Mouse (Mus musculus) layer of hippocampus, adult 18-20 months (tissue): ENCODE measurements around the gene 2200002J24Rik. TPM values are rescaled to one million over a fixed set of nuclear protein-coding genes. Genes with fewer than 3 reads are reported as not detected.

Source experiments
- DNase-seq, 2 experiments: peaks; one replicate each; pipeline ENCODE4 v3.0.0; 2022; ENCODE audit warnings: low spot score in 2 of 2
- long read RNA-seq: library from polyadenylated mRNA; stranded (forward); transcript quantifications from one replicate; pipeline ENCODE4 v2.0.0, GENCODE M21; 2021
- total RNA-seq, 2 experiments: library from RNA; stranded (reverse); gene quantifications; 2 replicates each; pipeline ENCODE4 v1.2.3; 2021

Gene 2200002J24Rik
- not detected for total RNA-seq
- long read RNA-seq: 0 reads

DNA sequence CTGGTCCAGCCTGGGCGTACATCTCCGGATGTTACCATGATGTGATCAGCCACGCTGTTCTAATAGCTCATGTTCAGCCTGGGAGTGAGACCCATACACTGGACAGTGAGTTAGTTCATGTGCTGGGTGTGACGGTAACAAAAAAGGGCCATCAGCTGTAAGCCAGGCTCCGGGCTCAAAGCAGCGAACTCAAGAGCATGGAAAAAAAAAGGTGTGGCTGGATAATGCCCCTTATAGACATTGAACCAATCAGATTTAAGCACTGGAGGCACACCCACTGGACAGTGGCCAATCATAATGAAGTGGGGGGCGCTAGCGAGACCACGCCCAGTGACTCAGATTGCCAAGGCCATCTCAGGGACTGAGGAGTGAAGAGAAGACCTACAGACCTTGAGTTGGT lies at the start of gene 2200002J24Rik:
2200002J24Rik (plus strand) TSS at position 338 of the 400 bp plus-strand sequence.
- no peak for DNase-seq

DNA sequence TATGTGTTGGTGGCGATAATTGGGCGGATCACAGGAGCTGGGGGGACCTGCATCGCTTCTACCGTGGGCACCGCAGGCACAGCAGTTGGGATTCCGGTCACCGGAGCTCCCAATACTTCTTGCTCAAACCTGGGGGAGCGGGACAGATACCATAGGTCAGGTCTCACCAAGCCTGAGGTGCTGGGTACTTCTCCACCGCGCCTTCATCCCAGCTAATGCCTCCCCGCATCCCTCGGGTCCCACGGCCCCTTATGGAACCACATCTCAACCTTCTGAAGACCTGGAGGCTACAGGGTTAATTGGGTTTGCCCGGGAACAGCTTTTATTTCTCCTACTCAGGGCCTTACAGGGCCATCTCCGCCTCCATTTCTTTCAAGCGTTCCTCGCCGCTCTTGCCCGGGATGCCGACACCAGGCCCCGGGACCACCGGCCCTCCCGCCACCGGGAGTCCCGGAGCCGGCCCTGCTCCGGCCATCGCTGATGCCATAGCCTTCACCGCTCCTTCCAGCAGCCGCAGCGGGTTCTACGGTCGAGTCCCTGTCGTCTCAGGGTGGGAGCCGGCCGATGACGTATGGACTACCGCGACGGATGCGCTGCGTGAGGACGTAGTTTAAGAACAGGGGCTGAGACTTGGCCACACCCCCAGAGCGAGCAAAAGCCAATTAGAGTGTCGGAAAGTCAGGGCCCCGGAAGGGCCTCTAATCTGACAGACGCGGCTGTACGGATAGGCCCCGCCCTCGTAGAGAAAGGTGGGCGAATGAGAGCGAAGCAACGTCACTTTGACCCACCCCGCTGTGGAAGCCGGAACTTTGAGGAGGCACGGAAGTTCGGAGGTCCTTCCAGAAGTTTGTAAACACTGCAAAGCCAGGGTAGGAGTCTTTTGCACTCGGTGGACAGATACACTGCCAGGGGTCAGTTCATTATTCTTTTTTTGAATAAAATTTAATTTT lies 48.9 kb upstream of the 2200002J24Rik start, which contains the start of gene Rbm42:
Rbm42 (minus strand) TSS at position 727 of the 950 bp plus-strand sequence.
- peak; percentile 99 for DNase-seq

DNA sequence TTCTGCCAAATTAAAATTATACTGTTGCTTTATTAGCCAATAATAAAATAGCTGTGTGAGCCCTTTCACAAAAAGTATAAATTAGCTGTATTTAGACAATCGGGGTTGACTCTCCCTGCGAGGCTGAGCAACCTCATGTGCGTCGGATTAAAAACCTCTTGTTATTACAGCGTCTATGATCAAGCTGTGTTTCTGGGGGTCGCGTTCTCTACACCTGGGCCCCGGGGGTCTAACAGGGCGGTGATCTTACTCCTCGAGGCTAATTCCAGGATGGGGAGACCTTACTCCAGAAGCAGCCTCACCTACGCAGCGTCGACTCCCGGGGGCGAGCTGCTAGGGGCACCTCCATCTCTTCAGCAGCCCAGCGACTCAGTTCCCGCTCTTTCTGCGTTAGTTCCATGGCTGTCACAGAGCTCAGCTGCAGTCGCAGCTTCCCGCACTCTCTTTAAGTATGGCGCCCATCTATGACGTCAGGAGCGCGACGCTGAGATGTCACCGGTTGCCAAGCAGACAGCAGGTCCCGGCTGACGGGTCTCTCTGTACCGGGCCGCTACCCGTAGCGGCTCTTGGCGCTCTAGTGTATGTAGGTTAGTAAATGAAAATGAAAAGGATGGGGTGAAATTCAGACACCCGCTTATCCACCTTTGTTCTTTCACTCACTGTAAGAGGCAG lies 34.1 kb upstream of the 2200002J24Rik start, which contains the start of gene Haus5:
Haus5 (minus strand) TSS at position 466 of the 672 bp plus-strand sequence.
- peak; percentile 84 to 95 for DNase-seq

DNA sequence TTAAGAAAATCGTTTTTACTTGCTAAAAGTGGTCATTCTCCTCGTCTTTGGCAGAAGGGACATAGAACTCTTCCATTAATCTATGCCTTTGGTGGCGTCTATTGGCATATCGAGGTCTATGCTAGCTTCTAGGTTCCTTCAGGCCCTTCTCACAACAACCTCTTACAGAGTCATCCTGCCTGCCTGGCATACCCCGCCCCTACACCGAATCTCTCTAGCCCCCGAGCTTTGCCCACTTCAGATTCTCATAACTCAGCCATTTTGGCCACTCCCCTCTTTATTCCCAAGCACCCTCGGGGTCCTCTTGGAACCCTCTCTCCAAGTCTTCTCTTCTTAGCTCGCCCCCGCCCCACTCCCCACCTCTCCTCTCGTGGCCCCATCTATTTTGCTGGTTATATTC lies 33.4 kb upstream of the 2200002J24Rik start:
- DNase-seq: peak in 1 of 2 experiments; percentile 14

DNA sequence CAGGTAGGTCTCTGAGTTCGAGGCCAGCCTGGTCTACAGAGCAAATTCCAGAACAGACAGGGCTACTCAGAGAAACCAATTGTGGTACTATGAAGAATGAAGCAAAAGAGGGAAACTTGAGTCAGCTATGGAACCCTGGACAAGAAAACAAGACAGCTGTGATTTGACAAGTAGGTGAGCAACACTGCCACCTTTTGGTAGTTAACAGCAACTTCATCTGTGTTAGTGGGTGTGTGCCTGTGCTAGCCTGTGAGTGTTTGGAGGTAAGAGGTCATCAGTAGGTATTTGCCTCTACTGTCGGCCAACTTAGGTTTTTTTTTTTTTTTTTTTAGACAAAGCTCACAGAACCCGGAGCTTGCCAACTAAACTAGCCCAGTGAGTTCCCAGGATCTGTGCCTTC lies 29.5 kb upstream of the 2200002J24Rik start:
- DNase-seq: no peak

DNA sequence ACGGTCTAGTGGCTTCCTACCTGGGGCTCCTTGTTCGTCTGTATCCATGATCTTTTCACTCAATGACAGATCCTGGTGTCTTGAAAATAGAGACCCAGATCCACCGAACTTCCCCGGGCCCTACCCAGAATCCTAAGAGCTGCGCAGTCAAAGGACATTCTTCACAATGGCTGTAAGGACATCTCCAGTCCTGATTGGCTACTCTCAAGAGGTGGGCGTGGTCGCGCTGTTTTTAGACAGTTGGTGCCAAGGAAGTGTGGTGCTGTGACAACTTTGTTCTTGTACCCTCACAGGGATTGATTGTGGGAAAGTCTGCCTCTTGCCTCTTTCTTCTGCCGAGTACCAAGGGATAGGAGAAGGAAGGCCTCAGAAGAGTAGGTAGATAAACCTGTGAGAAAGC lies 27.2 kb upstream of the 2200002J24Rik start, which contains the start of gene Pmis2:
Pmis2 (minus strand) TSS at position 126 of the 400 bp plus-strand sequence.
- DNase-seq: no peak

DNA sequence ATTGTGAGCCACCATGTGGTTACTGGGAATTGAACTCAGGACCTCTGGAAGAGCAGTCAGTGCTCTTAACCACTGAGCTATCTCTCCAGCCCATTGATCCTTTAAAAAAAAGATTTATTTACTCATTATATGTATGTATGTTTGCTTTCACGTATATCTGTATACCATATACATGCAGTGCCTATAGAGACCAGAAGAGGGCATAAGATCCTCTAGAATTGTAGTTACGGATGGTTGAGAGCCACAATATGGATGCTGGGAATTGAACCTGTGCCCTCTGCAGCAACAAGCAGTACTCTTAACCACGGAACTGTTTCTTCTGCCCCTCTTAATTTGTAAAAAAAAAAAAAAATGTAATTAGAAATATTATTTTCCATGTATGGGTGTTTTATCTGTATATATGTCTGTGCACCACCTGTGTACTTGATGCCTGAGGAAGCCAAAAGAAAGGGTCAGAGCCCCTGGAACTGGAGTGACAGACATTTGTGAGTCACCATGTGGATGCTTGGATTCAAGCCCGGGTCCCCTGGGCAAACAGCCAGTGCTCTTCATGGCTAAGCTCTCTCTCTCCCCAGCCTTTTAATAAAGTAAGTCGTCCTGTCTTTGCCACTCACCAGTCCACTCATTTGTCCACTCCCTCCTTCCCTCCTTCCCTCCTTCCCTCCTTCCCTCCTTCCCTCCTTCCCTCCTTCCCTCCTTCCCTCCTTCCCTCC lies 20.3 kb upstream of the 2200002J24Rik start:
- peak in 1 of 2 experiments; percentile 5 for DNase-seq

DNA sequence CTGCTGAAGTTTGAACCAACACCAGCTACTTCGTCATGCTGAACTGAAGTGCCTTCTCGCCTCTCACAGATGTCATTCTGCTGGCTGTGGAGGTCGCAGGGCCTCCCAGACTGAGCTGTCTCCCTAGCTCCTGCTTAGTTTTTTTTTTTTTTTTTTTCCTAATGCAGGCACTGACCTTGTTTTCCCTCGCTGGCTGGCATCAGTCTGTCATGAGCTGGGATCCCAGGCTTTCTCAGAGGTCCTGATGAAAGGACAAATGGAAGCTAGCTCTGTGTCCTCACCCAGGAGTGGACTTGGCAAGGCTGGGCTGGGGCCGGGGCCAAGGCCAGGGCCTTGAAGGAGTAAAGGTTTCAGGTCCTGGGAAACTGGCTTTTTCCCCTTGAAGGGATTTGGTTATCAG lies 16.8 kb upstream of the 2200002J24Rik start:
- DNase-seq: no peak

DNA sequence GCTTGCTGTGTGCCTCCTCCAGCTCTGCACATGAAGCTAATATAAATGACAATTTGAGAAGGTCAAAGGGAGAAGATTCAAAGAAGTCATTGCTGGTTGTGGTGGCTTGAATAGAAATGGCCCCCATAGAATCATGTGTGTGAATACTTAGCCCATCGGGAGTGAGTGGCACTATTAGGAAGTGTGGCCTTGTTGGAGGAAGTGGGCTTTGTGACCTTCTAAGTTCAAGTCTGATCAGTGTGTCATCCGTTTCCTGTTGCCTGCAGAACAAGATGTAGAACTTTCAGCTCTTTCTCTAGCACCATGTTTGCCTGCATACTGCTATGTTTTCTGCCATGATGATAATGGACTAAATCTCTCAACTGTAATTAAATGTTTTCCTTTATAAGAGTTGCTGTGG lies 15.3 kb upstream of the 2200002J24Rik start:
- no peak for DNase-seq

DNA sequence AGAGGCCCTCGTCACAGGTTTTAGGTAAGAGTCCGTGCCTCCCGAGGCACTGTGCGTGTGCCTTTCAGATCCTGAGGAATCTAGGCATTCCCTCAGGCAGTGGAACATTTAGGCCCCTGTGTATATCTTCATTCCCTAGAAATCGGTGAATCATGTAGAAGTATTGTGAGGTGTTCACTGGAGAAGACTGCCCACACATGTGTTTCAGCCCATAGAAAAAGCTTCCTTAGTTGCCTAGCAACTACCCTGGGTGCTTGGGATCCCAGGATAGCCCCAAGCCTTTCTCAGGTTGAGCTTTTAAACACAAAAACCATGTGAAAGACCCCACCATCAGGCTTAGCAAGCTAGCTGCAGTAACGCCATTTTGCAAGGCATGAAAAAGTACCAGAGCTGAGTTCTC lies 10.4 kb upstream of the 2200002J24Rik start:
- no peak for DNase-seq

DNA sequence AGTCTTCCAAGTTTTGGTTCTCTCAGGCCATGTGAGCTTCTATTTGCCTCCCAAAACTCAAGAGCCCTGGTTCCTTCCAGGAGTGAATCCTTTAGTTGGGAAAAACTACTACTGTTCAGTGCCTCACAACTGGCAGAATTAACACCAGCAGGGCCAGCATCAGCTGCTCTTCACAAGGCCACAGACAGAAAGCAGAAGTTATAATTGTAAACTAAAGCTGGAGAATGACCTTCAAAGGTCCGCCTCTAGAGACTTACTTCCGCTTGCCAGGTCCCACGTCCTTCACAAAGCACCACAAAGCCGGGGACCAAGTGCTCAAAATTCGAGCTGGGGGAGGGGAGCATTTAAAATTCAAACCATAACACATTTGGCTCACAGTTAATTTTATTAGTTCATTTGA lies 625 bp upstream of the 2200002J24Rik start:
- no peak for DNase-seq

DNA sequence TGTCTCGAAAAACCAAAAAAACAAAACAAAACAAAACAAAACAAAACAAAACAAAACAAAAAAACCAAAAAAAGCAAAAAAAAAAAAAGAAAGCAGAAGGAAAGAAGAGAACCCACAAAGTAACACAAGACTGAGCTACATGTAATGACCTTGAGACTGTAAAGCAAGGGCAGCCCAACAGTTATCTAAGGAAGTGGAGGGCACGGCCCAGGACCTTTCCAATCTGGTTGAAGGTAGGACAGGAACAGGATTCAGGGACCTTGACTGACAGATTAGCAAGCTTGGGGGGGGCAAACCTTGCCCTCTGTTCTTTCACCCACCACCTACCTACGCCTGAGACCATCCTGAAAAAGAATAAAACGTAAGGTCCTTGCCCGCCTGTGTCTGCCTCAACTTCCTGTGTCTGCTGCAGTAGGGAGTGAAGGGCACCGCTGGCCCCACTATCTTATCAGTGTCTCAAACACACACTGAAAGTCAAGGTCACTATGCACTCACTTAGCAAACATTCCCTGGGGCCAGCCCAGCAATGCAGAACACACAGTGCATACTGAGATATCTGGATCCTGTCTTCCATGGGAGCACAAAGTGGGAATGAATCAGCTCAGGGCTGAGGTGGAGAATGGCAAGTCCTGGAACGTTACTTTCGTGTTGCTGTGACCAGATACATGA lies 7.6 kb downstream of the 2200002J24Rik start:
- DNase-seq: no peak

DNA sequence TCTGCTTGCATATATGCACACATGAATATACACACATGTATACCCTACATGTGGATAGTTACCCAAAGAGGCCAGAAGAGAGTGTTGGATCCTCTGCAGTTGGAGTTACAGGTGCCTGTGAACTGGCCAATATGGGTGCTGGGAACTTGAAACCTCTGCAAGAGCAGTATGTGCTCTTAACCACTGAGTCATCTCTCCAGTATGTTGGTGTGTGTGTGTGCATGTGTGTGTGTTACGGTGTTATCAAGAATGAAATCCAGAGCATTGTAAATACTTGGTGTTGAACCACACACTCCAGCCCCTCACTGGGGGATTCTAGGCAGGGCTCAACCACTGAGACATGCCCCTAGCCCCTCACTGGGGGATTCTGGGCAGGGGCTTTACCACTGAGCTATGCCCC lies 8.7 kb downstream of the 2200002J24Rik start:
- no peak for DNase-seq

DNA sequence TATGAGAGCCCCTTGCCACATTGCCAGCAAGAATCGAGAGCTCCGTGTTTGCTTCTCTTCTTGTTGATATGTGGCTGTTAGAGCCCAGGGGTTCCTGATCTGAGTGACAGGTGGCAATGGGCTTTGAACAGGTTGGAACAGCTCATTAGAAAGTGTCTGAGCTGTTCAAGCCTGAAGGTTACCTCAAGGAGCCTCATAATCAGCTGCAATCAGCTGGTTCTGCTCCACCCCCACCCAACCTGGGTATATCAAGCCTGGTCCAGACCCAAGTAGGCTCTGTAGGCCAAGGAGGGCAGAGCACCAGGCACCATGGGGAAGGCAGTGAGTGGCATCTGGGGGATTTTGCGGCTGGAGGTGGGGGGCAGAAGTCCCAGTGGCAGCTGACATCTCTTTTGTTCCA lies 13.2 kb downstream of the 2200002J24Rik start, which contains the start of gene Atp4a:
Atp4a (plus strand) TSS at position 268 of the 400 bp plus-strand sequence.
- no peak for DNase-seq

DNA sequence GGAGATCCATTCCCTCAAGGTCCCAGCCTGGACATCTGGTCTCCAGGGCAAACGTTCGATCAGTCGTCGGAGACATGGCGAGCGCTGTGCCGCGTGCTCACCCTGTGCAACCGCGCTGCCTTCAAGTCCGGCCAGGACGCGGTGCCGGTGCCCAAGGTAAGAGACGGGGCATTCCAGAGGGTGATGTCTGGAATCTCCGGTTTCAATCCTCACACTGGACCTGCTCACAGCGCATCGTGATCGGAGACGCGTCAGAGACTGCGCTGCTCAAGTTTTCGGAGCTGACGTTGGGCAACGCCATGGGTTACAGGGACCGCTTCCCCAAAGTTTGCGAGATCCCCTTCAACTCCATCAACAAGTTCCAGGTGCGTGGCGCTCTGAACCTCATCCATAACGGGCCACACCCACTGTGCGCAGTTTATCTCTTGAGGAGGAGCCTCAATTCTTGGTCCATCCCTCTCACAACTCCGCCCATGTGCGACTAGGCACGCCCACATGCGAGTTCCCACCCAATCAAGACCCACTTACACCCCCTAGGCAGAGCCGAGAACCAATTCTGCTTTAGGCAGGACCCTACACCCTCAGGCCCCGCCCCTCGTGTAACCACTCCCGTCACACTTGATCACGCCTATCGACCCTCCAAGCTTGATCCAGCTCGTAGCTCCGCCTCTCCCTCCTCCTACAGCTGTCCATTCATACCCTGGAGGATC lies 18.4 kb downstream of the 2200002J24Rik start:
- DNase-seq: peak; percentile 32 to 33

DNA sequence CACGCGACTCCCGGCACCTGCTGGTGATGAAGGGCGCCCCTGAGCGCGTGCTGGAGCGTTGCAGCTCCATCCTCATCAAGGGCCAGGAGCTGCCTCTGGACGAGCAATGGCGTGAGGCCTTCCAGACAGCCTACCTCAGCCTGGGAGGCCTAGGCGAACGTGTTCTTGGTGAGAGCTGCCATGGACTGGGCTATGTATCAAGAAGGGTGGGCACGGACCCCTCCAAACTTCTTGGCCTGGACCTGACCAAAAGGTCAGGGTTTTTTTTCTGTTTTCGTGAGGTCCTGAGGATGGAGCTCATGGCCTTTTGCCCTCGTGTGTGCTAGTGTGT lies 19.0 kb downstream of the 2200002J24Rik start:
- no peak for DNase-seq

DNA sequence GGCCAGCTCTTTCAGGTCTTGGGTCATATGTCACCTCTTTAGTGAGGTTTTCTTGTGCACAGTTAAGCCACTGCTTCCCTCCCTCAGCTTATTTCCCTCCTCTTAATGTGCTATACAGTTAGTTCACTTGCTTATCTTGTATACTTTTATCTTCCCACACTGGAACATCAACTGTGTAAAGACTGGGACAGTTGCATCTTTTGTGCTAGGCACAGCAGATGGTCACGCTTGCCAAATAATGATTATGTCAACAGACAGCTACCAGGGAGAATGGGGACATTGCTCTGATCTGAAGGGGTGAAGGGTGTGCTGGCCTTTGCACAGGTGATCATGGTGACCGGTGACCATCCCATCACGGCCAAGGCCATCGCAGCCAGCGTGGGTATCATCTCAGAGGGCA lies 20.9 kb downstream of the 2200002J24Rik start:
- DNase-seq: no peak

DNA sequence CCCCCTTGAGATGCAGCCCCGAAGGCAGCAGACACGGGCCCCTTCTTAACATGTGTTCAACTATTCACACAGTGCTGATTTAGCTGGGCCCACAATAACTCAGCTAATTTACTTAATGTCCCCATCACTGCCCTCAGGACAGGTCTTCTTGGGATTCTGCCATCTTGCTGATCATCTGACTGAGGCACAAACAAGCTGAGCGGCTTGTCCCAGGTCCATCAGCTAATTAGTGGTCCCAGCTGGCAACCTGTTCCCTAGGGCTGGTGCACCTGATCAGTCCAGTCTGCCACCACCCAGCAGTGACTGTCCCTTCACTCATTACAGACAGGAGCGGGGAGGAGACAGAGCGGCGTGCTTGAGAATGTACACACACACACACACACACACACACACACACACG lies 22.6 kb downstream of the 2200002J24Rik start:
- no peak for DNase-seq

DNA sequence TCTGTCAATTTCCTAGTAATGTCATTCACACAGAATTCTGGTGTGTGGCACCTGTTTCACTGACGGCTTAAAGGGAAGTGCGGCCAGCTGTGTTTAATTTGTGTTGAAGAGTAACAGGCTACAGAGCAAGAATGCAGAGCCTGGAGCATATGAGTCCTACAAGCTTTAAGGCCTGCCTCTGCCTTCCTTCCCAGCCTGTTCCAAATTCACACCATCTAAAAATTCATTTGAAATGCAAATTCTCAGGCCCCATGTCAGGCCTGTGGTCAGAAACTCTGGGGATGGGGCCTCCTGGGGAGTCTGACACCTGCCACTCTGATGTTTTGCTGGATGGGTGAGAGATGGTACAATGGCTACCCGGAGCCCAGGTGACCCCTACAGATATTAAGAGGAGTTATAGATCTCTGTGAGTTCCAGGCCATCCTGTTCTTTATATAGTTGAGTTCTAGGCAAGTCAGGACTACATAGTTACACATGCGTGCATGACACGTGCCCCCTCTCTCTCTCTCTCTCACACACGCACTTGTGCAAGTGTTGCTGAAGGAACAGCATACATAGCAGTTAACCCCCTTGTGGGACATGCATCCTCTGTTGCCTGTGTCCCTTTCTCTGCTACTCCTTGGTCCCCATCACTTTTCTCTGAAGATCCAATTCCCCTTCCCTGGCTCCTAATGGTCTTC lies 24.7 kb downstream of the 2200002J24Rik start:
- DNase-seq: no peak

DNA sequence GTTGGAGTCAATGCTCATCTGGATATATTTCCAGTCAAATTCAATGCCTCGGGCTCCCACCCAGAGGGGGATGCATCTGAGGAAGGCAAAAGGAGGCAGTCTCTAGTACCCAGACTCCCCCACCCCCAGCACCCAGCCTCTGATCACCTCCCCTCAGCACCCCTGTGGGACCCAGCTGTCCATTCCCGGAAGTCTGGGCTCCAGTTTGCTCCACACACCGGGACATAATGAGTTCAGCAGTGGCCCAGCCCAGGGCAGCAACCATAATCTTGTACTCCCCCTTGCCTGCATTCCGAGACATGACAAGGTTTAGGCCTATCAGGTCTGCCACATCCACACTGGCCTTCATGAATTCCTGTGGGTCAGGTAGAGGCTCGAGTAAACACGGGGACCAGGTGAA lies 29.5 kb downstream of the 2200002J24Rik start:
- no peak for DNase-seq
